Mouse (Mus musculus) gastrocnemius, adult 8-10 months (tissue): ENCODE results near the gene Nod1. TPM values are rescaled to one million over a fixed set of nuclear protein-coding genes. Genes with fewer than 3 reads are reported as not detected.

Experiments
- DNase-seq, 2 experiments: peaks; one replicate each; pipeline ENCODE4 v3.0.0; 2022; ENCODE audit warnings: low spot score in 2 of 2
- total RNA-seq, 4 experiments: library from RNA; stranded (reverse); gene quantifications; 2 replicates each; pipeline ENCODE4 v1.2.4; 2022

Nod1 gene
- total RNA-seq, 4 experiments from 2014 or later: 7.0 to 8.9 (median 7.9) TPM

DNA sequence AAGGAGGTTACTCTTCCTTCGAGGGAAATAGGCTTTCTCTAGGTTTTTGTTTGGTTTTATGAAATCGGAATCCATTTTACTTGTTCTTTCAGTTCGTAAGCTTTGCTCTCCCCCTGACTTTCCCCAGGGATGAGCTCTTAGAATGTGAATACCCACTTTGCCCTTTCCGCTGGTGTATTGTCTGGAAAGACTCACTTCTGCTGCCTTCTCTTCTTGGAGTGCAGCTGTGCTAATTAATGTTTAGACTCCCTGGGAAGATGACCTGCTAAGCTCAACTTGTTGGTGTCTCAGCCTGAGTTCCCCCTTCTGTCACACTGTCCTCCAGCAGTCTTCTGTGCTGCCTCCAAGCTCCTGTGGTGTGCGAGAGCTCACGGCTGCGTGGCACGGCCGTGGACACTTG is 82.2 kb downstream of the Nod1 start:
- no peak for DNase-seq

DNA sequence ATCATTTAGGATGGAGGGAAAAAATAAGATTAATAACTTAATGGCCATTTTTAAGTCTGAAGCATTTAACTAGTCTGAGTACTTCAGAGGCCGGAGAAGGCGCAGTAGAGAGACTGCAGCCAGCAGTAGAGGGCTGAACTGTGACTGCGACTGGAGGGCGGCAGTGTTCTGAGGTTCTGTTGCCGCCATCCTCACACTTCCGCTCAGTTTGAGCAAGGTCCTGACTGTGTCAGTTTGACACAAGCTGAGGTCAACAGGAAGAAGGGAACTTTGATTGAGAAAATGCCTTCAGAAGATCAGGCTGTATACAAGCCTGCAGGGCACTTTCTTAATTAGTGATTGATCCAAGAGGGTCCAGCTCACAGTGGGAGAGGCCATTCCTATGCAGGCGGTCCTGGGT is 86.2 kb downstream of the Nod1 start:
- no peak for DNase-seq

DNA sequence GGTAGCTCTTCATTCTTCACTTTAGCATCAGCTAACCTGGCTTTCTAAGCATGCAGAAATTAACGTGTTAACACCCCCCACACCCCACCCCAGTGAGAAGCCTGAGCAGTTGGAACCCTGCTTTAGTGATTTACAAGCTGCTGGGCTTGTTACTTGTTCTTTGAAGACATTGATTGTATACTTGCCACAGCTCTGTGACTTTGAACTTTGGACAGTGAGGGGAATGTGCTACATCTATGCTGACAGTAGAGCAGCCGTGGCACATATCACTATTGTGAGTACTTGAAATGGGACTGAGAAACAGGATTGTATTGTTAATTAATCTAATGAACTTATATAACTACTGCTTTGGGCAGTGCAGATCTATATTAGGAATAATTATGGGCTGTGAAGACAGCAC is 89.0 kb downstream of the Nod1 start:
- no peak for DNase-seq

DNA sequence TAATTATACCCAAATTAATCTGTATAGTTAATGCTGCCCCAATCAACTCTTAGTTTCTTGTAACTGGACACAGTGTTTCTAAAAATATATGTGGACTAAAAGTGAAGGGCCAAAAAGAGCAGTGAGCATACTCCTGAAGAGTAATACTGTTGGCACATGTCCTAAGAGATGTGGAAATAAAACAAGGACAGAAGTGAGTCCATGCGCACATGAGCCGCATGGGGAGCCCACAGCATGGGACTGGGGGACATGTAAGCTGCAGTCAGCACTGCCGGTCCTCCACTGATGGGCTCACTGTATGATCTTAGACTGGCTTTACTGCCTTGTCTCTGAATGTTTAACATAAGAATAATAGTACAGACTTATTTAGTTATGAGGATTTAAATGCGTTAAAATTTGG is 92.3 kb downstream of the Nod1 start:
- peak in 1 of 2 experiments; percentile 21 for DNase-seq

DNA sequence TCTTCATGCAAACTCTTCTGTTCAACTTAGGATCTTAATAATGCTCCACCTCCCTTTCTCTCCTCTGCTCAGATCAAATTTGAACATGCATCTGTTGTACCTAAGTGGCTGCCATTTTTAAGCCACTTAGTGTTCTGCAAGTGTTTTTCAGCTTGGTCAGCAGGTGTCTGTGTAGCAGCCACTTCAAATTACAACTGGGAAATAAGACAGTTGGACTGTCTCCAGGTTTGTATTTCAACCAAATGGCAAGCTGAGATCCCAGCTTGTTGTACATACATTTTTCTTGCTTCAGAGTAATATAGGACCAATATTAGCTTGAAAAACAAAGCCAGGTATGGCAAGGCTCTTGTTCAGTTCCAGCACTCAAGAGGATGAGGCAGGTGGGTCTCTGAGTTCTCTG is 93.9 kb downstream of the Nod1 start:
- no peak for DNase-seq

DNA sequence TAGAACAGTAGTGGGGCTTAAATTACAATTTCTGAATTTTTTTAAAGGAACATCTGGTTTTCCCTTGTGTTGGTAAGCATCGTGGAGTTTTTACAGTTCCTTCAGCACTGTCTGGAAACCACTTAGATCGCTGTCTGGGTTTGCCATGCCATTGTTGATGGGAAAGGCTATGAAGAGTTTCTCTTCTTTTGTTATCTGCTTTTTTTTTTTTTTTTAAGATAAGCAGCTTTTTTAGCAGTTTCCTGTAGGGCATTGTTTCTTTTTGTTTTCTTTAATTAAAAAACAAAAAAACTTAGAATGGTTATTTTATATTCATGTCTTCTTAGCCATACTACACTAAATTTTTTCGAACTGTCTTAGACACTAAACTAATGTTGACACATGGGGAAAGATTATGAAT is 94.8 kb downstream of the Nod1 start:
- no peak for DNase-seq

DNA sequence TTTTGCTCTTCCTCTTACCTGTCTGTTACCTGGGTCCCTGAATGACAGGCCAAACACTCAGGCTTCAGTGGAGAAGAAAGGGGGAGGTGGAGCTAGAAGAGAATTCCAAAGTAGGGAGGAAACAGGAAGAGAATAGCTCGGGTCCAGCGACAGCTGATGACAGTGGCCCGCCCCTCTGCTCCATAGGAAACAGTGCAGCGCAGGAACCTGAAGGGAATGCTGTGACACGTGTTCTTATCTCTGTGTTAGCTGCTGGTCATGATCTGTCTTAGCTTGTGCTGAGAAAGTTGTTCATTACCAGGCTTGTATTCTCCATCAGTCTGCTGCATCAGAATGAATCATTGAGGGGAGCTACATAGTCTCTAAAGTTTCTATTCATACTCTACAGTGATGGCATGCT is 95.6 kb downstream of the Nod1 start:
- no peak for DNase-seq

Other genes with a start within 250 kb of the Nod1 start
- gene Znrf2, start 155.7 kb downstream of the Nod1 start, total RNA-seq: 10 to 100 TPM; 13.0 to 18.4 (median 16.1) TPM
- 10 to 100 TPM in 1 of 4 experiments, 1 to 10 TPM in 3; 8.0 to 10.1 (median 8.7) TPM for gene Ggct, start 20.3 kb upstream of the Nod1 start, total RNA-seq
- 10 to 100 TPM; 59.6 to 64.6 (median 60.4) TPM for gene Gars, start 65.4 kb upstream of the Nod1 start, total RNA-seq
- 10 to 100 TPM; 17.2 to 21.4 (median 17.7) TPM for gene Crhr2, start 160.4 kb upstream of the Nod1 start, total RNA-seq
- gene Inmt, start 202.4 kb upstream of the Nod1 start, total RNA-seq: 10 to 100 TPM; 10.4 to 90.9 (median 28.7) TPM
- gene Mindy4, start 230.8 kb upstream of the Nod1 start, total RNA-seq: 1 to 10 TPM; 1.3 to 3.1 (median 2.2) TPM